Mouse (Mus musculus) lung, embryonic 14.5 days (tissue): ENCODE measurements at regions not wholly inside any gene's neighbourhood (a gene's known extent, or its start where the extent isn't known, plus 50 kb on each side); places are given as distances from the start of the nearest gene placed in this dataset.

Experiments
- ATAC-seq: fragments of 200-750 bp; cut with Nextera tagmentation; 2 replicates; pipeline ENCODE4 v1.8.0; 2017; ENCODE audit warnings: mild to moderate bottlenecking, moderate TSS enrichment, moderate library complexity; ENCODE audit not compliant: insufficient read depth
- DNase-seq: peaks from one replicate; pipeline ENCODE4 v3.0.0-alpha.2; 2015
- H3K27ac ChIP-seq: fragments of 300-500 bp; sonication (generic); 2 replicates; pipeline ENCODE4 v1.5.1; 2014; ENCODE audit warnings: low read depth, mild to moderate bottlenecking, moderate library complexity
- H3K27me3 ChIP-seq: fragments of 300-500 bp; sonication (generic); 2 replicates; pipeline ENCODE4 v1.6.1; 2014; ENCODE audit warnings: low read length, control low read depth; ENCODE audit not compliant: insufficient read depth
- H3K36me3 ChIP-seq: fragments of 300-500 bp; sonication (generic); 2 replicates; pipeline ENCODE4 v1.6.1; 2014; ENCODE audit warnings: control low read depth; ENCODE audit not compliant: insufficient read depth
- H3K4me1 ChIP-seq: fragments of 300-500 bp; sonication (generic); 2 replicates; pipeline ENCODE4 v1.6.1; 2014; ENCODE audit warnings: antibody characterized with exemption, control low read depth; ENCODE audit not compliant: insufficient read depth
- H3K4me2 ChIP-seq: fragments of 300-500 bp; sonication (generic); 2 replicates; pipeline ENCODE4 v1.6.1; 2014; ENCODE audit warnings: mild to moderate bottlenecking
- H3K4me3 ChIP-seq: fragments of 300-500 bp; sonication (generic); 2 replicates; pipeline ENCODE4 v1.5.1; 2014; ENCODE audit warnings: low read depth, low read length
- H3K9ac ChIP-seq: fragments of 300-500 bp; sonication (generic); 2 replicates; pipeline ENCODE4 v1.6.1; 2014
- H3K9me3 ChIP-seq: fragments of 300-500 bp; sonication (generic); 2 replicates; pipeline ENCODE4 v1.6.1; 2016; ENCODE audit warnings: low read depth, low read length, control low read depth
- CTCF ChIP-seq: IDR thresholded peaks from 2 replicates; pipeline ENCODE4 v1.5.1; 2016; ENCODE audit warnings: antibody characterized with exemption, low read depth
- WGBS: fragments of 180-500 bp; shearing (Covaris S2); extraction: QIAGEN DNeasy Blood & Tissue Kit; methylation state at CpG from one replicate; pipeline ENCODE4 v1.1.7; 2014; 5-methylcytosine and 5-hydroxymethylcytosine counted together

- no peak for ATAC-seq
- no peaks in the 10 kb centered on the region for H3K9me3 ChIP-seq
- no peak overlapping the region for H3K27ac ChIP-seq
- H3K36me3 ChIP-seq = no peaks in the 10 kb centered on the region
- WGBS = 82% methylated on average over 7 of the region's 7 CpGs
- H3K27me3 ChIP-seq = no peaks in the 10 kb centered on the region
- no peak for TF ChIP-seq CTCF
- no peaks in the 10 kb centered on the region for H3K4me1 ChIP-seq
- H3K4me2 ChIP-seq = no peak overlapping the region
- no peak overlapping the region for H3K4me3 ChIP-seq
- DNase-seq = no peak
- no peak overlapping the region for H3K9ac ChIP-seq
Observed at GRCm38 (mm10) chr10:92625781-92626180, 96.4 kb downstream of the Nedd1 start.

GRCm38 (mm10) chr10:92615684-92616379 is 106.4 kb downstream of the Nedd1 start:
- no peaks in the 10 kb centered on the region for H3K27me3 ChIP-seq
- H3K4me2 ChIP-seq = no peak overlapping the region
- H3K27ac ChIP-seq = no peak overlapping the region
- no peak overlapping the region for H3K4me3 ChIP-seq
- H3K36me3 ChIP-seq = no peaks in the 10 kb centered on the region
- H3K9ac ChIP-seq = no peak overlapping the region
- no peak for ATAC-seq
- no peak for TF ChIP-seq CTCF
- WGBS = 76% methylated on average over 5 of the region's 5 CpGs
- no peaks in the 10 kb centered on the region for H3K4me1 ChIP-seq
- no peaks in the 10 kb centered on the region for H3K9me3 ChIP-seq
- no peak for DNase-seq

DNA sequence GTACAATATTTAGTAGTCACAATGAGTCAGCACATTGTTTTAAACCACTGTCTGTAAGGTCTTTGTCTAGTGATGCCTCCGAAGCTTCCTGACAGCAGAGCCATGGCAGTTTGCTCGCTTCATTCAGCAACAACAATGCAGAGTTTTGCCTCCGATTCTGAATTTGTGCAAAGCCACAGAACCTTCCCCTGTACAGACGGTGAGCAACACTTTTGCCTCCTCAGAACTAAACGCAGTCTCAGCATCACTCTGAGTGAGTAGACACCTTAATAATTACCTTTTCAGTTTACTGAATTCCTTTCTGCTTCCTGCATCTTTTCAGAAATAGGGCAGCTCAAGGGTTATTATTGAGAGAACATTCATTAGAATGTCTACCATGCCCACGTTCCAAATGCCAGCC is 107.9 kb downstream of the Nedd1 start:
- Histone ChIP-seq H3K4me2 (no peak overlapping the region), H3K9me3 (no peaks in the 10 kb centered on the region)
- TF ChIP-seq CTCF = no peak

DNA sequence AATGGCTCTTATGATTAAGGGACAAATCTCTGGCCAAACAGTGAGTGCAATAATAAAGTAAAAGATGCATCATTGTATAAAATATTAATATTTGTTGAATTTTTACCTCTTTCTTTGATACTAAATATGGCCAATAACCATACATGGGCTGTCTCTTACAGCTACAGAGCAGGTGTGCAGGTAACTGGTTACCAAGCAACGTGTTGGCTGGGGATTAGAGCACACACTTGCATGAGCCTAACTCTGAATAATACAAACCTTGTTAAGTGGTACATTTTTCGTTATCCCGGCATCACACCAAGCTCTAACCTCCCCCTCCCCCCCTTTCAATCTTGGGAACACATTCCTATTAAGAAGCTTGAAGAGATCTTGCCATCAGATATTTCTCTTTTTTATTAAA is 111.2 kb downstream of the Nedd1 start:
- ATAC-seq = no peak
- WGBS = 71% methylated on average over 3 of the region's 3 CpGs
- no peak overlapping the region for H3K27ac ChIP-seq
- no peaks in the 10 kb centered on the region for H3K27me3 ChIP-seq
- no peak overlapping the region for H3K4me3 ChIP-seq
- H3K9me3 ChIP-seq = no peaks in the 10 kb centered on the region
- H3K4me2 ChIP-seq = no peak overlapping the region
- no peak overlapping the region for H3K9ac ChIP-seq
- no peak for DNase-seq
- no peaks in the 10 kb centered on the region for H3K36me3 ChIP-seq
- H3K4me1 ChIP-seq = no peaks in the 10 kb centered on the region
- no peak for TF ChIP-seq CTCF

More for the DNA sequence above, 107.9 kb downstream of the Nedd1 start:
- Histone ChIP-seq H3K36me3 (no peaks in the 10 kb centered on the region), H3K27me3 (no peaks in the 10 kb centered on the region), H3K4me1 (no peaks in the 10 kb centered on the region), H3K27ac (no peak overlapping the region), H3K4me3 (no peak overlapping the region), H3K9ac (no peak overlapping the region)
- ATAC-seq (no peak), DNase-seq (no peak)
- WGBS = 79% methylated on average over 6 of the region's 6 CpGs

DNA sequence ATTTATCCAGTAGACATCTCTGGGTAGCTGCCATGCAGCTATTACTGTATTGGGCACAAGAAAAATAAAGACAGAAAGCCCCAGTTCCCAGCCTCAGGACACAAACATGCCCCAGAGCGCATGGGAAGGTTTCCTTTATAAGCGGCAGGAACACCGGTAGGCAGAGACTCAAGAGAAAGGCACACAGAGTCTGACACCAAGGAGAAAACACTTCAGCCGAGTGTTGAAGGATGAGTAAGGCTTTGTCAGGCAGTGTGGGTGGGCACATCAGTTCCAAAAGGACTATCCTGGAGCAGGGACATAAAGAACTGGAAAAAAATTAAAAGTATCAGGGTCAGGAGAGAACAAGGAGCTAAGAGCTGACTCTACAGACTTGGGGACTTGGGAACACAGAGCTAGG is 115.5 kb downstream of the Nedd1 start:
- no peaks in the 10 kb centered on the region for H3K36me3 ChIP-seq
- no peaks in the 10 kb centered on the region for H3K9me3 ChIP-seq
- H3K27ac ChIP-seq = no peak overlapping the region
- no peaks in the 10 kb centered on the region for H3K27me3 ChIP-seq
- no peak overlapping the region for H3K4me3 ChIP-seq
- H3K4me2 ChIP-seq = no peak overlapping the region
- DNase-seq (no peak), ATAC-seq (no peak)
- H3K9ac ChIP-seq = no peak overlapping the region
- no peaks in the 10 kb centered on the region for H3K4me1 ChIP-seq
- TF ChIP-seq CTCF = no peak
- WGBS = 28% methylated on average over 4 of the region's 4 CpGs

GRCm38 (mm10) chr10:92605646-92606045 is 116.6 kb downstream of the Nedd1 start:
- Histone ChIP-seq H3K4me3 (no peak overlapping the region), H3K9me3 (no peaks in the 10 kb centered on the region), H3K27me3 (no peaks in the 10 kb centered on the region), H3K4me1 (no peaks in the 10 kb centered on the region), H3K27ac (no peak overlapping the region), H3K4me2 (no peak overlapping the region), H3K9ac (no peak overlapping the region), H3K36me3 (no peaks in the 10 kb centered on the region)
- no peak for DNase-seq
- TF ChIP-seq CTCF = no peak
- 90% methylated on average over 3 of the region's 3 CpGs for WGBS
- no peak for ATAC-seq

- no peaks in the 10 kb centered on the region for H3K36me3 ChIP-seq
- H3K27me3 ChIP-seq = no peaks in the 10 kb centered on the region
- no peak for DNase-seq
- no peak overlapping the region for H3K4me3 ChIP-seq
- H3K27ac ChIP-seq = no peak overlapping the region
- no peak for ATAC-seq
- H3K9me3 ChIP-seq = no peaks in the 10 kb centered on the region
- H3K4me1 ChIP-seq = no peaks in the 10 kb centered on the region
- H3K9ac ChIP-seq = no peak overlapping the region
- no peak for TF ChIP-seq CTCF
- WGBS = 54% methylated on average over 4 of the region's 4 CpGs
- H3K4me2 ChIP-seq = no peak overlapping the region
Observed at GRCm38 (mm10) chr10:92600116-92600515, 122.1 kb downstream of the Nedd1 start.
